Mouse (Mus musculus) mature B cell (primary cell): ENCODE measurements around the gene Plekho1.

ENCODE experiments used
- in situ Hi-C: fragments of 300-500 bp; cut with MboI; formaldehyde crosslinking; loops from 2 replicates; pipeline ENCODE4 v1.14.3; 2019

The Plekho1 gene

DNA sequence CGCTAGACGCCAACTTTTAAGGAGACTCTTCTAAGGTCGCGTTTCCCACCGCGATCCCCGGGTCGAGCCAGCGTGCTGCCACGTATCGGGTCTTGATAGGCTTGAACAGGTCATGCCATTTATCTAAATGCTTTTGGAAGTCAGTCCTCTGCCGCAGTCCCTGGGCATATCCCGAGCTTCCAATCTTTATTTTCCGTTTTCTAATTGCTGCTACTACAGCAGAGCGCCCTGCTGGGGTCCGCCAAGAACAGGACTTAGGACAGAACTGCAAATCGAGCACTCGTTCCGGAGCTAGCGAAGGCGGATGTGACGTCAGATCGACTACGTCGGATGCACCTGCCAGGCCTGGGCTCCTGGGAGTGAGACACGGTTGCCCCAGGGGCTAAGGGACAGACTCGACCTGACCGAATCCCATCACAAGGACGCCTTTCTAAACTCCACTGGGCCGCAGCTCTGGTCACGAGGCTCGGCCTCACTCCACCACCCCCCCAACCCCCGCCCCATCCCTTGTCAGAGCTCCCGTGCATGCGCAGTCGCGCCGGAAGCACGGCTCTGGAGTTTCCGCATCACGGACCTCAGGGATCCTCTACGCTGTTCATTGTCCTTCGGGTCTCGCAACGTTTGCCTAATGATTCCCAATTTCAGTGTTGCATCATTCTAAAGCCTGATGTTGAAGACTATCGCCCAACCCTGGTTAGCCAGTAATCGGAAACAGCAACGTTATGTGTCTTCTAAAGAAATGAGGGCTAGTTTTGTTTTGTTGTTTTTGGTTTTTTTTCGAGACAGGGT is 44.8 kb downstream of the Plekho1 start:
- in situ Hi-C loops: no loop called here

GRCm38 (mm10) chr3:95948325-95948724 is 47.5 kb downstream of the Plekho1 start:
- in situ Hi-C loops: no loop called here

DNA sequence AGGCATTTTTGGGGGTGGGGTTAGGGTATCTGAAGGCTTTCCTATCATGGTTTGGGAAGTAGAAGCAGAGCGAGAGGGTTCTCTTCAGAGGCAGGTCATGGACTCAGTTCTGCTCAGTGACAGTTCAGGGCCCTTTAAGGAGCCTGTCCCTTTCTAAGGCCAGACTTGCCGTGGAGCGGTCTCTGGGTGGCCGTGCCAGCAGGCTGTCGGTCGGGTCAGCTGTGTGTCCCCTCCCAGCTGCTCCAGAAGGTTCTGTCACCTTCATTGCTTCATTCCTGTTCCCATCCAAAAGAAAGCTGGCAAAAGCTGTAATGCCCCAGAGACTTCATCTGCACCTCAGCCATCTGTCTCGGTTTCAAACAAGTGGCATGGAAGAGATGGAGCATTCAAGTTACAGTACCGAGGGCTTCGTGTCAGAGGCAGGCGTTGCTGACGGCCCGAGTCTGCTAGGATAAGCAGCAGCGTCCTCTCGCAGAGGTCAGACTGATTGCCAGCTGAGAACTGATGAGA is 50.0 kb downstream of the Plekho1 start:
- in situ Hi-C loops: no loop called here

GRCm38 (mm10) chr3:95944742-95945141 is 51.1 kb downstream of the Plekho1 start:
- in situ Hi-C loops: no loop called here

DNA sequence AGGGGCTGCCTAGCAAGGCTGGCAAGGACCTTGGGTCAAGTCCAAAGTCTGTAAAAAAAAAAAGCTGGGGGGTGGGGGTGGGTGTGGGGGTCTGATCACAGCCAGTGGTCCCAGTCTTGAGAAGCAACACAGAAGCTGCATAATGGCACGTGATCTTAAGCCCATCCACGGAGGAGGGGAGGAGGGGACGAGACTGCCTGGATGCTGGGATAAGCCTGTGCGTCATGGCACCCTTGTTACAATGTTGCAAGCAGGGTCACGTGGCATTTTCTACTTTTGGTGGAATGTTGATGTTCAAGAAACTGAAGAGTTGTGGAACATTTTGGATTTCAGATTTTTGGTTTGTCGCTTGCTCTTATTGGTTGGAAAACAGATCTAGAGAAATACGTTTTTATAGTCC is 52.6 kb downstream of the Plekho1 start:
- in situ Hi-C loops: no loop called here

GRCm38 (mm10) chr3:95942749-95943148 is 53.1 kb downstream of the Plekho1 start:
- in situ Hi-C loops: no loop called here

DNA sequence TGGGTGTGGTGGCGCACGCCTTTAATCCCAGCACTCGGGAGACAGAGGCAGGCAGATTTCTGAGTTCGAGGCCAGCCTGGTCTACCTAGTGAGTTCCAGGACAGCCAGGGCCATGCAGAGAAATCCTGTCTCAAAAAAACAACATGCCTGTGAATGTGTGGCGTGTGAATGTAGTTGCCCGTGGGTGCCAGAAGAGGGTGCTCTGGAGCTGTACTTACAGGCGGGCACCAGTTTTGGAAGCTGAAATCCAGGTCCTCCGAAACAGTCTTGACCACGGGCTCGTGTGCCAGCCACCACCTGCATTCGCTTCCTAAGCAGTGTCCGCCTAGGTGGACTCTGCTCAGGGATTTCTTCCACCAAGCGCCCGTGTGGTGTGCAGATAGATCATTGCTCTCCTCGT is 57.0 kb downstream of the Plekho1 start:
- in situ Hi-C loops: no loop called here
